Mouse (Mus musculus): ENCODE measurements around the gene Hexa. TPM values are rescaled to one million over a fixed set of nuclear protein-coding genes. Genes with fewer than 3 reads are reported as not detected.

Gene Hexa
- 10 to 100 TPM; 31.4 to 33.0 TPM for total RNA-seq (2021)

DNA sequence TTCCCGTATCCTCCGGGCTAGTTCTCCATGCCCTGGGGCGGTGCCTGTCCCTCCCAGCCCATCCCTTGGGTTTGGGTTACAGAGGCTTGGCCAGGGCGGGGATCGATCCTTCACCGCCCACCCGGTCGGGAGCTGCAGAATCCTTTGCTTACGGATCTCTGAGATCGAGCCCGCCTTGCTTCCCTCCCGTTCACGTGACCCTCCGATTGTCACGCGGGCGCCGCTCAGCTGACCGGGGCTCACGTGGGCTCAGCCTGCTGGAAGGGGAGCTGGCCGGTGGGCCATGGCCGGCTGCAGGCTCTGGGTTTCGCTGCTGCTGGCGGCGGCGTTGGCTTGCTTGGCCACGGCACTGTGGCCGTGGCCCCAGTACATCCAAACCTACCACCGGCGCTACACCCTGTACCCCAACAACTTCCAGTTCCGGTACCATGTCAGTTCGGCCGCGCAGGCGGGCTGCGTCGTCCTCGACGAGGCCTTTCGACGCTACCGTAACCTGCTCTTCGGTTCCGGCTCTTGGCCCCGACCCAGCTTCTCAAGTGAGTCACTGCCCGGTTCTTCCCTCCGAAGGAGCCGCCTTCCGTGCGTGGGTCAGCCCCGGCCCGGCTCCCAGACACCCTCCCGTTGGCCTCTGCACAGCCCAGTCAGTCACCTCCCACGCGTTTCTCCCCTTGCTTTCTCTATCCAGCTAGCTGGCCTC, at the start of gene Hexa, which contains the start of gene Tmem202:
TSS of gene Hexa (plus strand) at position 100 of the 697 bp plus-strand sequence.
TSS of gene Tmem202 (minus strand) at position 407 of the 697 bp plus-strand sequence.
- peak; percentile 81 for DNase-seq
- intact Hi-C loops (cut with DNase I): no loop called here

DNA sequence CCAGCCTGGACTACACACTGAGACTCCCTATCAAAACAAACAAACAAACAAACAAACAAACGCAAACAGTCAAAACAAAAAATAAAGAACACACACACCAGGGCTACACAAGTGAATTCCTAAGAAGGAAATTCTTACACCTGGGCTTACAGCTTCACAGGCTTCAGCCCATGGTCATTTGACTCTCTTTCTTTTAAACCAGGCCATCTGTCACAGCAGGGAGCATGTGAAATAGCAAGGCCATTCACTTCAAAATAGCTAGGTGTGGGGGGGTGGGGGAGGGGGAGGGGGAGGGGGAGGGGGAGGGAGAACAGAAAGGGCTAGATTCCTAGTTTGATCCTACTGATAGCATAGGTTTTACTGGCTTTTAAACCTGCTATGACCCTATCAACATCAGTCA, 31.2 kb upstream of the Hexa start:
- intact Hi-C loops (cut with DNase I): no loop called here
- DNase-seq: no peak

DNA sequence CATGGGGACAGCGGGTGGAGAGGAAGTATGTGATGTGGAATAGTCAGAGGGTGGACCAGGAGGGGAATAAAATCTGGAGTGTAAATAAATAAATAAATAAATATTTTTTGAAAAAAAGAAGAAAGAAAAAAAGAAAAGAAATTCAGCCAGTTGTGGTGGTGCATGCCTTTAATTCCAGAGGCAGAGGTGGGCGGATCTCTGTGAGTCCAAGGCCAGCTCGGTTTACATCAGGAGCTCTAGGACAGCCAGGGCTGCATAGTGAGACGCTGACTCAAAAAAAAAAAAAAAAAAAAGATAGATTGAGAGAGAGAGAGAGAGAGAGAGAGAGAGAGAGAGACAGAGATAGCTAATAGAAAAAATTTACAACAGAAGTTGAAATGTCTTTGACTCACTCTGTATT, 27.0 kb upstream of the Hexa start:
- no peak for DNase-seq
- intact Hi-C loops (cut with DNase I): no loop called here

DNA sequence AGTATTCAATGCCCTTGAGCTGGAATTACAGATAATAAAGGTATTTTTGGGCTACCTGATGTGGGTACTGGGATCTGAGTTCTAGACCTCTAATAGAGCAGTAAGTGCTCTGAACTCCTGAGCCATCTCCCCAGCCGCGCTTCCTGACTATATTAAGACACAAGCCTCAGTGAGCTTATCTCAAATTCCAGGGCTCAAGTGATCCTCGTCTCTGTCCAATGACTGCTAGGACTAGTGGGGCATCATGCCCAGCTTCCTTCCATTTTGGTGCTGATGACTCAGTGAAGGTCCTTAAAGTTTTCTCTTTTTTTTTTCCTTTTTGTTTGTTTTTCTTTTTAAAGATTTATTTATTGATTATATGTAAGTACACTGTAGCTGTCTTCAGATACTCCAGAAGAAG, 24.3 kb upstream of the Hexa start:
- no peak for DNase-seq
- intact Hi-C loops (cut with DNase I): no loop called here

DNA sequence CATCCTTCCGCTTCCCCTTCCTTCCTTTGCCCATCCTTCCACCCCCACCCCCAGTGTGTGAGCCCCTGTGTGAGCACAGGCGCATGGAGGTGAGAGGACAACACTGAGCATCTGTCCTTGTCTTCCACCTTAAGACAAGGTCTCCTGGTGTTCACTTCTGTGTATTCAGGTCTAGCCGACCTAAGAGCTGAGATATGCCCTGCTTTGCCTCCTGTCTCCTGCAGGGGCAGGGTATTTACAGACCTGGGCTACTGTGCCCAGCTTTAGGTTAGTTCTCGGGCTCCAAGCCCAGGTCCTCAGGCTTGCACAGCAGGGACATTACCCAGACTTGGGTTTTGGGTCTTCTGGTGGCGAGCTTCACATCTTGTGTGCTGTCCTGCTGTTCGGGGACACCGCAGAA, 22.2 kb upstream of the Hexa start:
- no peak for DNase-seq
- intact Hi-C loops (cut with DNase I): no loop called here

DNA sequence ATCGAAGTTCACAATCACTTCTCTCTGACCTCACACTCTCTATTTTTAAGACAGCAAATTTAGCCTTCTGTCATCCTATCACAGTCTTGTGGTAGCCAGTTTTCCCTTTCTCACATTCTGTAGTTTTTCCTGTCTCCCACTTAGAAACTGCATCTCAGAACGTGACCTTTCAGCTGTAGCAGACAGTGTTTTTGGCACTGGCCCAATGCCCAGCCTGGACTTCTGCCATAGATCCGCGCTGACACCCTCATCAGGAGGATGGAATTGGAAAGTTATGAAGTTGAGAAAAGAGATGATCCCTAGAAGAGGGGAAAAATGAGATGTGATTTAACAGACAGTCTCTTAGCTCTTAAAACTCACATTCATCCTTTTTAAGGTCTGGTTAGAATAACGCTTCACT, 20.4 kb upstream of the Hexa start:
- intact Hi-C loops (cut with DNase I): no loop called here
- peak; percentile 70 for DNase-seq

DNA sequence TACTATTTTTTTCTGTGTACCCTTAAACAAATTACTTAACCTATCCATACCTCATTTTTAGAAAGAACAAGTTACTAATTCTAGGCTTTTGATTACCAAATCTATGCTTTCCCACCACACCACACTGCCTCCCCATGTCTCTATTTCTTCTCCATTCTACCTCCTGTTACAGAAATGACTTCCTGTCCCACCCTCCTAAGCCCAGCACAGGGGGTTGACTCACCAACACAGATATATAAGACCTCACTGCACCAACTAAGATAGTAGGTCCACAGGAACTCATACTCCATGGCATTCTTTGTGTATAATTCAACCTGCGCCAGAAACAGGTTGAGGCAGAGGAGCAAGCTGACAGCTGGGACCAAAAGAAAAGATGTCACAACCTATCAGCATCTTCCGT, 19.9 kb upstream of the Hexa start:
- intact Hi-C loops (cut with DNase I): no loop called here
- no peak for DNase-seq

DNA sequence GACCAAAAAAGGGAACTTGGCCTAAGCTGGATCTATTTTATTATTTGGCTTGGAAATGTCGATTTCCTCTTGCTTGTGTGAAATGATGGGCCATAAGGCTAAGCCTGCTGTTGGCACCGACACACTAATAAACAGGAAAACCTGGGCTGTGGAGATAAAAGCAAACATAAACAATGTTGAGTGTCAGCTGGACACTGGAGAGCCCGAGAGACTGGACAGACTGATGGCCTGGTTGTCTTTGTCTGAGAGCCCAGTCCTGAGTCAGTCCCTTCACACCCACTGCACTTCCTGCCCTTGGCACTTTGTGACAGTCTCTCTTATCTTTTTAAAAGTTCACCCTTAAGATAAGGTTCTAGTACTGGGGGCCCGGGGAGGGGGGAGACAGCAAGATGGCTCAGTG, 16.4 kb upstream of the Hexa start:
- DNase-seq: no peak
- intact Hi-C loops (cut with DNase I): no loop called here

DNA sequence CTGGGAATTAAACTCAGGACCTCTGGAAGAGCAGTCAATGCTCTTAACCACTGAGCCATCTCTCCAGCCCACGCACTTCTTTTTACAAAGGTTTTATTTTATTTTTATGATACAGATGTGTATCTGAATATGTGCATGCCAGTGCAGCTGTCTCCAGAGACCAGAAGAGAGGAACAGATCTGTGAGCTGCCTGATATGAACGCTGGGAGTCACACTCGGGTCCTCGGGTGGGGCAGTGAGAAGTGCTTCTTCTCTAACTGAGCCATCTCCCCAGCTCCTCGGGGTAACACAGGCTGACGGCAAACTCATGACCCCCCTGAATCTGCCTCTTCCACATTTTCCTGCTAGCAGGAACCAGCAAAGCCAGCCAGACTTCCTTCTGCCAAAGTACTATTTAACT, 12.6 kb upstream of the Hexa start:
- DNase-seq: no peak
- intact Hi-C loops (cut with DNase I): no loop called here

DNA sequence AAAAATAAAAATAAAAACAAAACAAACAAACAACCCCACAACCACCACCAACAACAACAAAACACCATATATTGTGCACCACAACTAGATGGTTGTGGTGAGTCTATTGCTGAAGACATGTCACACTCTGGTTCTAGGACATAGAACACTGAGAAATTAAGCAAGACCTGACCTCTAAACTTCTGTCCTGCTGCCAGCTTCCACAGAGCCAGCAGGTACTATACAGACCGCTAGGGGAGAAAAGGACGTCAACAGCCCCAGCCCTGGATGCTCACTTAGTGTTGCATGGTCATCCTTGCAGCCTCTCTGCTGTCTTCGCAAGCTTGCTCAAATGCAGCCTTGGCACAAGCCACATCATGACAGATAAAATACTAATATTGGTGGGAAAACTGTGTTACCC, 11.8 kb upstream of the Hexa start:
- intact Hi-C loops (cut with DNase I): no loop called here
- no peak for DNase-seq

DNA sequence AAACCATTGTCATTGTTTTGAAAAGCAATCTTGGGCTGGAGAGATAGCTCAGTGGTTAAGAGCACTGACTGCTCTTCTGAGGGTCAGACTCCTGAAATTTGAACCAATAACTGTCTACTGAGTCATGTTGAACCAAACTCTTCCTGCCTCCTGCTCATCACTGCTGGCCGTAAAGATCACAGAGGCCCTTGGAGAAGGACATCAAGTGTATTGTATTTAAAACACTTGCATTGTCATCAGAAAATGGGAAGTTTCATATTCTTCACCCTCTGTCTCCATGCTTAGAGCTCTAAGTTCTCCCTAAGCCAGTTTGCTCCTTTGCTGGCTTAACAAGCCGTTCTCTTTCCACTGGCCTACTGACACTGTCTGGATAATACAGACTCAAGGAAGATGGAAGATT, 11.1 kb upstream of the Hexa start:
- intact Hi-C loops (cut with DNase I): no loop called here
- DNase-seq: no peak

DNA sequence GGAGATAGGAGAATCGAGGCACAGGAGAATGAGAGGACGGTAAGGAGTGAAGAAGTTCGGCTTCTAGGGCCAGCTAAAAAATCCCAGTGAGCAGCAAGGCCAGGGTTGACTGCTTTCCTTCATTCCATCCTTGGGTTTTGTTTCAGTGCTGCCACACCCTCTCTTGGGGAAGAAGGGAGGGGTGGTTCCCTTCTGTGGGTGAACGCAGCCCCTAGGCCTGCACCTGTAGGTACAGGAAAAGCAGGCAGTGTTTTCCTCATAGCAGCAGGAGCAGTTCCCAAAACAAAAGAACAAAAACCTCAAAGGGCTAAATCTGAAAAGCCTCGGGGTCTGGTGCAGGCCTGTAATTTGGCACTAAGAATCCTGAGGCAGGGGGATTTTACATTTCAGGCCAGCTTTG, 7.7 kb upstream of the Hexa start:
- intact Hi-C loops (cut with DNase I): no loop called here
- no peak for DNase-seq

DNA sequence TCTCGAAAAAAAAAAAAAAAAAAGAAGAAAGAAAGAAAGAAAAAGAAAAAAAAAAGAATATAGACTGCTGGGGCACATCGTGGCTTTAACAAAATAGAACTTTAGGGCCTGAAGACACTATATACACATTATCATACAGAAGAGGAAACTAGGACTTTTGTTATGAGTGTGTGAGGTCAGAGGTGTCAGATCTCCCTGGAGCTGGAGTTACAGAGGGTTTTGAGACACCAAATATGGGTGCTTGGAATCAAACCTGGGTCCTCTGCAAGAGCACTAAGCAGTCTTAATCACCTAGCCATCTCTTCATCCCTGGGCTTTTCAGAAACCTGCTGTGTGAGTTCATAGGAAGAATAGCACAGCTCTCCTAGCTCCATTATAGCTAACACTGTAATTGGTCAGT, 5.9 kb upstream of the Hexa start:
- intact Hi-C loops (cut with DNase I): no loop called here

DNA sequence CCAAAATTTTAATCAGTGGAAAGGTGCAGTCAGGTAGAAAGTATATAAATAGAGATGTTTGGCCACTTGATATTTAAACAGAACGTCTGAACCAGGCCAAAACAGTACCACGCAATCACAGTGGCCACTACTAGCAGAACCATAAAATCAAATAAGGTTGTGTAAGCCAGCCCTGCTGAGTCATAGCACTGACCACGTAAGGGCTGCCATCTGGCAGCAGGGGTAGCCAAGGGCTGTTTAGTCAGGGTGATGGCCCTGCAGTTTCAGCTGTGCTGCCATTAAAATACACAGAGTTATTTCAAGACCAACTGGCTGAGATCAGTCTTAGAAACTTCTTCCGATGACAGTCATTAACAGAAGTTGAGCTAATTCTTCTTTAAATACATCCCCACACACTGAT, 5.5 kb upstream of the Hexa start:
- DNase-seq: no peak
- intact Hi-C loops (cut with DNase I): no loop called here

More for the DNA sequence above, 5.9 kb upstream of the Hexa start:
- DNase-seq: no peak

DNA sequence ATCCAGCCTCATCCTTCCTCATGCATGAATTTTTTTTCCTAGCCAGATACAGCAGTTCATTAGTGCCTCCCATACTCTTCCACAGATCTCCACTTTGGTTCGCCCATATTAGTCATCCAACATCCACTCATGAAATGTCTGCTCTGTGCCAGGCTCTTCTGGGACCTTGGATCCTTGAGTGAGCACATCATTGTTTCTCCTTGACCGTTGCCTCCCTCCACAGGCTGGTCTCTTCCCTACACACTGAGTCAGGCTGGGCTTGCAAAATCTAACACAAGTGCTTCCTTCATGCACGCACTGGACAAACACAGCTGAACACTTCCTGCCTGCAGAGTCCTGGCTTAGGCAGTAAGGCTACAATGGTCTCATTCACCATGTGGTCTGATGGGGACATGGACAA, 1.7 kb upstream of the Hexa start:
- no peak for DNase-seq
- intact Hi-C loops (cut with DNase I): no loop called here

DNA sequence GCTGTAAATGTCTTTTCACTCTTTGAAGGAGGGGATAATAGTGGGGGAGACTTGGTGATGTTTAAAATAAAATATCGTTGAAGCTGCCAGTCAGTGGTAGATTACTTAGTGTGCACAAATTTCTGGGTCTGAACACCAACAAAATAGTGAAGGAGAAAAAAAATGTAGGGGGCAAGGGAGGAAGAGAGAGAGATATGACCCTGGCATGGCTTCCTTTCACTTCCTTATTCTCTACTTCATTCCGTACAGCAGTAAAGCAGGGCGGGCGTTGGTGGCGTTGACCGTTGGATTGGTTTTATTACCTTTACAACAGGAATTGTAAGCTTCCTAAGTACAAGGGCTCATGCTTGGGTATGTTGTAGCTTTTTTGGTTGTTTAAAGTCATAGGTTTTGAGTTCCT, 2.3 kb downstream of the Hexa start:
- no peak for DNase-seq
- intact Hi-C loops (cut with DNase I): no loop called here

DNA sequence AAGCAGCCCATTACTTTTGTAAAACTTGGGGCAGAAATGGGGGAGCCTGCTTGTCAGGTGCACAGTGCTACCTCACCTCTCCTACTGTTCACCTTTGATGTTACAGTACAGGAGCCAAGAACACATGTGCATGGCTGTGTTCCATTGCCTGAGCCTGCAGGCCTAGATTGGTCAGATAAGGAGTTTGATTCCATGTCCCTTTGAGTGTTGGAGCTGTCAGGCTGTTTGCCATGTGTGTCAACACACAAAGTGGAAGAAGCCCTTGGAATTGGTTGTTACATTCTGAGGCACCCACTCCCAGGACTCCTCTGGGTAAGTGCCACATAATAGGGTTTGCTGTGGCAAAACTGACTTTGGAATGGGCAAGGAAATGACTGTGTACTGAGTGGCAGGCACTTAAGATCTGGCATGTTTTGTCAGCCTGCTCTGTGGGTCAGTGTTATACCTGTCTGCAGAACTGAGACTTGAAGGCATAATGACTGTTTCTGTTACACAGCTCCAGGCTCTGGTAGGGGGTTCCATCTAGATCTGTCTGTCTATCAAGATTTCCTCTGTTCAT, 3.5 kb downstream of the Hexa start:
- intact Hi-C loops (cut with DNase I): no loop called here
- no peak for DNase-seq

DNA sequence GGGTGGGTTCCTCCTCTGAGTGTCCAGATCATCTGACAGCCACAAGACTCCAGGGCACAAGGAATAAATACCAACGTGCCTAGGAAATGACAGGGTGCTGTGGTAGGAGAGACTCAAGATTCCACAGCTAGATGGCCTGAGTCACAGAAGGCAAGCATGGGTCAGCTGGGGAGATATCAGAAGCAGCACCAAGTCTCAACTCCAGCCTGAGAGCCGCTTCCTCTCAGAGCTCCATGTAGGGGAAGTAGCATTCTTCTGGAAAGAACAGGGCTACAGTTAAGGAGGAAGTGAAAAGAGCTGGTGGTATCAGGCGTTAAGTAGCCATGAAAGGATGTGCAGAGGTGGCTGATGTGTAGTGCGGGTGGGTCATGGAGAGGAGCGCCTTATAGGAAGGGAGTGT, 5.4 kb downstream of the Hexa start:
- no peak for DNase-seq
- intact Hi-C loops (cut with DNase I): no loop called here

DNA sequence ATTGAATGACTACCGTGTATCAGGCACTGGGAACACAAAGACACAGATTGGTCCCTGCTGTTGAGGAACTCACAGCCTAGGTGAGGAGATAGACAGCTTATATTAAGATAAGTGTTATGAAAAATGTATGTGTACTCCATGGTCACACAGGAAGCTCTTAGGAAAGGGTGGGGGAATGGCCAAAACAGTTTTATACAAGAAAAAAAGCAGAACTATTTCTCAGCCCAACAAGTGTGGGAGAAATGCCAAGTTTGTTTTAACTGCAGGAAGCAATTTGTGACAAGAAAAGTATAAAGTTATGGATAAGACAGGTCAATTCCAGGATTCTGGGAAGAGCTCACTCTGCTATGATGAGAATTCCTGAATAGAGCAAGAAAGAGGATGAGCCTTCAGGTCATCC, 8.5 kb downstream of the Hexa start:
- intact Hi-C loops (cut with DNase I): no loop called here
- DNase-seq: no peak

DNA sequence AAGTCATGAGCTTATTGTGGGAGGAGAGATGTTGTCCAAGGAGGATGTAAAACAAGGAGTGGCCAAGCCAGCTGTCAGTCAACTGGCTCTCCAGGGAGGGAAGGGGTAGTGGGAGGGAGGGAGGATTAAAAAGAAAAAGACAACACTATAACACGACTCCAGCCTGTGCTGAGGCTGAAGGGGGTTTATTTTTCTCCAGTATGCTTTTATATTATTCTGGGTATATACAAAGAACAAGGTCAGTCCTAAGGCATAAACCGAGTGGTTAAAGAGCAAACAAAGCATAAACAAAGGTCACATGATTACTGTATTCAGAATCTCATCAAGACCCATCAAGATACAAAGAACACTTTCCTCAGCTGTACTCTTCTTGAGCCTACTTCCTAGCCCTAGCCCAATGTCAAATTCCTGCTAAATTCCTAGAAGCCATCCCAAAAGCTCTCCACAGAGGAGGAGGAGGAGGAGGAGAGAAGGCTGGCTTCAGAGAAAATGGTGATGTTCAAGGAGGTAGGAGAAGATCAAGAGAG, 9.7 kb downstream of the Hexa start:
- intact Hi-C loops (cut with DNase I): no loop called here
- no peak for DNase-seq

DNA sequence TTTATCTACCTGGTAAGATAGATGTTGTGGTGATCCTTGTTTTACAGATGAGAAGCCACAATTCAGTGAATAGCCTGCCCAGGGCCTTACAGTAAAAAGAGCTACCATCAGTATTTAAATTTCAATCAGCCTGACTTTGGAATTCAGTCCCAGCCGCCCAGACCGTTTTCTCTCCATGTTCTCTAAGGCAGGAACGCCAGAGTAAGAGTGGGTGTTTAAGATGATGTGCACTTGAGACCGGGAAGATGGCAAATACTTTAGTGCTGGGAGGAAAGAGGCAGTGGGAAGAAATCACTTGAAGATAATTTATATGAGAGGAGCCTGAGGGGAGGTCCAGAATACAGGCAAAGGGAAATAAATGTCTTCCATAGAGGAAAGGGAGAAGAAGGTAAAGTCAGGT, 10.7 kb downstream of the Hexa start:
- DNase-seq: no peak
- intact Hi-C loops (cut with DNase I): no loop called here

DNA sequence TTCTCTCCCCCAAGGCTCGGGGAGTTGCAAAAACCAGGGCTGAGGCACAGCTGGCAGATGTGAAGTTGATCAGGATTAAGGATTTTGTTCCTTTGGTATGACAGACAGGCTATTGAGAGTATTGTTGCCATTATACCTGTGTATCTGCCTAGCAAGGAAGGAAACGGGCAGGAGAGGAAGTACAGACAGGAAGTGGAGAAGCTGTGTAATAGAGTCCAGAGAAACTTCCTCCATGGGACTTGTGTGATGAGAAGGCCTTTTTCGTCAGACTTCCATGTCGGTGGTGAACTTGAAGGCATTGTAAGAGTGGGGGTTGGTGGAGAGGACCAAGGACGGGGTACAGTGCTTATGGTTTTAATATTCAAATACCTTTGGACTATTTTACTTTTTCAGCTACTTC, 11.7 kb downstream of the Hexa start:
- intact Hi-C loops (cut with DNase I): no loop called here
- DNase-seq: no peak

DNA sequence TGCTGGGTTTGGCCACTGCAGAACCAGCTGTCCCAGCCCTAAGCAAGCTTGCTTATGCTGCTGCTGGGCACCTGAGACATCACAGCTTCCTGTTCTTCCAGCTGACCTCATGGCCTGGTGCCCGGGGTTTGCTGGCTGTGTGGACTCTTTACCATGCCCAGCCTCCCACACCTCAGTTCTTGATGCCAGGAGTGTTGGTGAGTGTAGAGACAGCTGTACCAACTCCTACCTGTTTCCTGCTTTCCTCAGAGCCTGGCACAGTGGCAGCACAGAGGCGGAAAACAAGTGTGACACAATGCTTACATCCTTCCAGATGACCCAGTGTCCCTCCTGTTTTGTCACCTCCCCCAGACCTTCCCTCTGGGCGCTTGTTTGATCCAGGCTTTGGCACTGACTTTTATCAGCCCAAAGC, 12.3 kb downstream of the Hexa start:
- intact Hi-C loops (cut with DNase I): no loop called here

More for the DNA sequence above, 12.3 kb downstream of the Hexa start:
- DNase-seq: no peak

Measured in left cerebral cortex, postnatal 4 days (tissue).